Mouse (Mus musculus): ENCODE results near the gene Cabp2. TPM values are rescaled to one million over a fixed set of nuclear protein-coding genes. Genes with fewer than 3 reads are reported as not detected.

Gene Cabp2
- polyA plus RNA-seq, 1 experiment: not detected

DNA sequence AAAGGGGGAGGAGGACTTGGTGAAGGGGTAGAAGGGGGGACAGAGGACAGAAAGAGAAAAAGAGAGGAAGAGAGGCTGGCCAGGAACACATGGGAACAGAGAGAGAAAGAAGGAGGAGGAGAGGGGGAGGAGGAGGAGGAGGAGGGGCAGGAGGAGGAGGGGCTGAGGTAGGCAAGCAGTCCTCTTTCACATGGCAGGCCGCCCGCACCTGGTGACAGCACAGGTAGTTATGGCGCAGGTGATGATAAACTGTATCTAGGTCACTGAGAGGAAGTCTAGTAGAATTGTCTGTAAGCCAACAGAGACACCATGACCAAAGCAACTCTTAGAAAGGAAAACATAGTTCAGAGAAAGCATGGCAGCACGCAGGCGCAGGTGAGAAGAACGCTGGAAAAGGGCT, 10.0 kb upstream of the Cabp2 start:
- Histone ChIP-seq H3K9me3 (replicated peaks; ENCODE audit: control insufficient read depth, insufficient read depth, low read length, poor library complexity, severe bottlenecking) (0 out of 2 replicates have a peak, but pooled peaks cover under 1% of the 10 kb centered on the region), H3K4me1 (ENCODE audit: control insufficient read depth, insufficient read depth, low read length) (no peaks in the 10 kb centered on the region), H3K36me3 (ENCODE audit: control insufficient read depth, insufficient read depth, low read length, poor library complexity, severe bottlenecking) (no peaks in the 10 kb centered on the region), H3K9ac (ENCODE audit: low read depth, poor library complexity, severe bottlenecking) (no peak overlapping the region), H3K4me3 (ENCODE audit: low read depth, low read length) (no peak overlapping the region), H3K27me3 (ENCODE audit: control insufficient read depth, insufficient read depth, low read length, poor library complexity, severe bottlenecking) (no peaks in the 10 kb centered on the region), H3K27ac (ENCODE audit: insufficient read depth, low read length) (no peak overlapping the region)
- TF ChIP-seq CTCF (IDR thresholded peaks at IDR 0.05; ENCODE audit: low read depth, low read length): no peak
- no peak for TF ChIP-seq EP300 (IDR thresholded peaks at IDR 0.05; ENCODE audit: insufficient read depth, low read depth, low read length)
- TF ChIP-seq POLR2A (IDR thresholded peaks at IDR 0.05; ENCODE audit: insufficient read depth, low read length): no peak

DNA sequence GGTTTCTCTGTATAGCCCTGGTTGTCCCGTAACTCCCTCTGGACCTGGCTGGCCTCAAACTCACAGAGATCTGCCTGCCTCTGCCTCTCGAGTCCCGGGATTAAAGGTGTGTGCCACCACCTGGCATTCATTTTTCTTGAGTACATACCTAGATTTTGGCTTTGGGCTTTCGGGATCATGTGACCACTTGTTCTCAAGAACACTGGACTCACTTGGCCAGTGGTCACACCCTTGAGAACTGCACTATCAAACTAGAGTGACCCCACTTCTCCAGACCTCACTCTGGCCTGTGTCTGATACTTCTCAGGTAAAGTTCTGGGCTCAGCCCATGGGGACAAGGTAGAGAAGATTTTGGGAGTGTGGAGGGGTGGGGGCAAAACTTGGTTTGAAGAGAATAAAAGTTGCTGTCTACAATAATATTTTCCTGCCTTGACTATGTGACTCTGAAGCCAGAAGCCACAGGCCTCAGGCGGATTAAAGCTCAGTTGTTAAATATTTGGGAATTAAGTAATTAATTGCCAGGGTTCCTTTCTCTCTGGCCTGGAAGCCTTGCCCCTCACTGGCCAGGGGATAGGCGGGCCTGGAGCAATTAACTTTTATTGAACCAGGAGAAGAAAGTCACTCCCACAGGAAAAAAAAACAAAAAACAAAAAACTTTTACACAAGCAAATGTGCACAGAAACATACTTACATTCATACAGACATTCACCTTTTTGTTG, 8.5 kb upstream of the Cabp2 start:
- no peak overlapping the region for H3K4me3 ChIP-seq (ENCODE audit: low read depth, low read length)
- H3K27me3 ChIP-seq (ENCODE audit: control insufficient read depth, insufficient read depth, low read length, poor library complexity, severe bottlenecking): no peaks in the 10 kb centered on the region
- H3K4me1 ChIP-seq (ENCODE audit: control insufficient read depth, insufficient read depth, low read length): no peaks in the 10 kb centered on the region
- H3K27ac ChIP-seq (ENCODE audit: insufficient read depth, low read length): no peak overlapping the region
- no peaks in the 10 kb centered on the region for H3K9me3 ChIP-seq (replicated peaks; ENCODE audit: control insufficient read depth, insufficient read depth, low read length, poor library complexity, severe bottlenecking)
- H3K36me3 ChIP-seq (ENCODE audit: control insufficient read depth, insufficient read depth, low read length, poor library complexity, severe bottlenecking): no peaks in the 10 kb centered on the region
- TF ChIP-seq POLR2A (IDR thresholded peaks at IDR 0.05; ENCODE audit: insufficient read depth, low read length) (no peak), CTCF (IDR thresholded peaks at IDR 0.05; ENCODE audit: low read depth, low read length) (no peak), EP300 (IDR thresholded peaks at IDR 0.05; ENCODE audit: insufficient read depth, low read depth, low read length) (no peak)
- no peak overlapping the region for H3K9ac ChIP-seq (ENCODE audit: low read depth, poor library complexity, severe bottlenecking)

DNA sequence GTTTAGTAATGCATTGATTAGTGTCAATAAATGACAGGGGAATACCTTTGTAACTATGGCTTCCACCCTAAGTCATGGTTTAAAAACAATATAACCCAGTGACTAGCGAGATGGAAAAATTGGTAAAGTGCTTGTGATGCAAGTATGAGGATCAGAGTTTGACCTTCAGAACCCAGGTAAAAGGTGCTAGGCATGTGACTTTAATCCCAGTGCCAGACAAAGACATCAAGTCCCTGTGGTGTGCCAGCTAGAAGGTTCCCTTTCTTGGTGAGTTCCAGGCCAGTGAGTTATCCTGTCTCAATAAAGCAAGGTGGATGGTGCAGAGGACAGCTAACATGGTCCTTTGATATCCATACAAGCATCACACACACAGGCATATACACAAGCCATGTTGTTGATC, 5.8 kb upstream of the Cabp2 start:
- no peak overlapping the region for H3K4me3 ChIP-seq (ENCODE audit: low read depth, low read length)
- H3K27ac ChIP-seq (ENCODE audit: insufficient read depth, low read length): no peak overlapping the region
- TF ChIP-seq POLR2A (IDR thresholded peaks at IDR 0.05; ENCODE audit: insufficient read depth, low read length) (no peak), EP300 (IDR thresholded peaks at IDR 0.05; ENCODE audit: insufficient read depth, low read depth, low read length) (no peak), CTCF (IDR thresholded peaks at IDR 0.05; ENCODE audit: low read depth, low read length) (no peak)
- no peak overlapping the region for H3K9ac ChIP-seq (ENCODE audit: low read depth, poor library complexity, severe bottlenecking)
- H3K4me1 ChIP-seq (ENCODE audit: control insufficient read depth, insufficient read depth, low read length): no peaks in the 10 kb centered on the region
- no peaks in the 10 kb centered on the region for H3K9me3 ChIP-seq (replicated peaks; ENCODE audit: control insufficient read depth, insufficient read depth, low read length, poor library complexity, severe bottlenecking)
- no peaks in the 10 kb centered on the region for H3K27me3 ChIP-seq (ENCODE audit: control insufficient read depth, insufficient read depth, low read length, poor library complexity, severe bottlenecking)
- H3K36me3 ChIP-seq (ENCODE audit: control insufficient read depth, insufficient read depth, low read length, poor library complexity, severe bottlenecking): no peaks in the 10 kb centered on the region

DNA sequence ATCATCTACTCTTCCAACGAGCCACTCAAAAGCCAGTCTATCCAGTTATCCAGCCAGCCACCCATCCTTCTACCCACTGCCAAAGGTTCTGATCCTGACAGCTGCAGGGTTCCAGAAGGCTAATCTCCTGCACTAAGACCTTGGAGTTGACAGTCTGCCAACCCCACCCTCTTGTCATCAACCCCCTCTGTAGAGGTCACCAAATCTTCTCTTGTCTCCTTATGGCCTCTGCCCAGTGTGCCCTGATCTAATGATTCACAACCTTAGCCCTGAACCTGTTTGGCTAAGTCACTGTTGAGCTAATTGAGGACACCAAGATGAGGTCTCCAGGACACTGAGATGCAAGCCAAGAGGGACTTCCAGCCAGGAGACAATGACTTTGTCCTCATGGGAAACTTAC, 1.8 kb upstream of the Cabp2 start:
- Histone ChIP-seq H3K9ac (ENCODE audit: low read depth, poor library complexity, severe bottlenecking) (no peak overlapping the region), H3K4me1 (ENCODE audit: control insufficient read depth, insufficient read depth, low read length) (no peaks in the 10 kb centered on the region), H3K27me3 (ENCODE audit: control insufficient read depth, insufficient read depth, low read length, poor library complexity, severe bottlenecking) (no peaks in the 10 kb centered on the region), H3K27ac (ENCODE audit: insufficient read depth, low read length) (no peak overlapping the region), H3K9me3 (replicated peaks; ENCODE audit: control insufficient read depth, insufficient read depth, low read length, poor library complexity, severe bottlenecking) (no peaks in the 10 kb centered on the region), H3K36me3 (ENCODE audit: control insufficient read depth, insufficient read depth, low read length, poor library complexity, severe bottlenecking) (no peaks in the 10 kb centered on the region), H3K4me3 (ENCODE audit: low read depth, low read length) (no peak overlapping the region)
- no peak for TF ChIP-seq POLR2A (IDR thresholded peaks at IDR 0.05; ENCODE audit: insufficient read depth, low read length)
- no peak for TF ChIP-seq CTCF (IDR thresholded peaks at IDR 0.05; ENCODE audit: low read depth, low read length)
- TF ChIP-seq EP300 (IDR thresholded peaks at IDR 0.05; ENCODE audit: insufficient read depth, low read depth, low read length): no peak

DNA sequence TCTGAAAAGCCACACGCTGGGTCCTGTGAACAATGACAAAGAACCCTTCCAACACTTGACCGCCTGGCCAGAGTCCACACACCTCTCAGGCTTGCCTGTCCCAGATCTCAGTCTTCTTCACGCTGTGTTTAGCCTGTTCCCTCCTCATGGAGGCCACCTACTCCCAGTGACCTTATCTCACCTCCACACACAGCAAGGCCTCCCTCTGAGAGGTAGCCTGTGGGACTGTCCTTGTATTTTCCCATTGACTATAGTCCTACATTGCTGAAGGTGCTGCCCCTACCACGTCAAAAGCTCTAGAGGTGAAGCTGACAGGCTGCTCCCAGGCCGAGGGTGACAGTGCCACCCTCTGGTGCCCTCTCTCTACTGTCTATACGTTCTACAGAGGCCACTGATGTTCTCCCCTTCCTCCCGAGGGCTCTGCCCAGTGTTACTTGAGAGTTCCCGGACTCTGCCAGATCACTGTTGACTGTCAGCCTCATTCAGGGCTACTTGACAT, 818 bp upstream of the Cabp2 start:
- no peaks in the 10 kb centered on the region for H3K9me3 ChIP-seq (replicated peaks; ENCODE audit: control insufficient read depth, insufficient read depth, low read length, poor library complexity, severe bottlenecking)

DNA sequence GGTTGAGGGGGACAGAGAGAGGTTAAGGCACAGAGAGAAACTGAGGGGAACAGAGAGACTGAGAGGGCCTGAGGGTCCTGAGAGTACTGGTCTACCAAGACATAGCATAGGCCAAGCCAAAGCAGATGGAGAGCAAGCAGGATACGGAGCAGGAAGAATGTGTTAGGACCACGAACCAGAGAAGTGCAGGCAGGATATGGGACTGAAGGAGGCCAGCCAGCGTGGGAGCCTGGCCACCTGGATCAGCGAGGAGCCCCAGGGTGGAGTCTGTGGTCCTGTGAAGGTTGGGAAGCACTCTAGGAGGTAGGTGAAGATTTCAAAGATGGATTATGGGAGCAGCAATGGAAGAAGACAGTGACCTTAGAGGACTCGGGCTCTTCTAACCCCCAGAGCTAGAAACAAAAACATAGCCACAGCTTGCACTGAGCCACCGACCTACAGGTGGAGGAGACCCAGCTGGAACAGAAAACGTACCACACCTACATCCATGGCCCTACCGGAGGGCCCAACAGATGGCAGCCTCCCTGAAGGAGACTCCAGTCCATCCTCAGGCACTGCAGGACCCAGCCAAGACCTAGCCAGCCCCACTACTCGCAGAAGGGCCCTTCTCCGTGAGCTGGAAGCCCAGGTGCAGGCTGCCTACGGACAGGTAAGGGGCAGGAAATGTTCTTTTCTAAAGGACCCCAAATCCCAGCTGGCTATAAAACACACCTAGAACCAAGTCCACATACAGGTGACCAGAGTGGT, 1.0 kb downstream of the Cabp2 start:
- H3K4me1 ChIP-seq (ENCODE audit: control insufficient read depth, insufficient read depth, low read length): no peaks in the 10 kb centered on the region
- H3K9ac ChIP-seq (ENCODE audit: low read depth, poor library complexity, severe bottlenecking): no peak overlapping the region
- H3K4me3 ChIP-seq (ENCODE audit: low read depth, low read length): no peak overlapping the region
- H3K36me3 ChIP-seq (ENCODE audit: control insufficient read depth, insufficient read depth, low read length, poor library complexity, severe bottlenecking): no peaks in the 10 kb centered on the region
- H3K27ac ChIP-seq (ENCODE audit: insufficient read depth, low read length): no peak overlapping the region
- no peaks in the 10 kb centered on the region for H3K27me3 ChIP-seq (ENCODE audit: control insufficient read depth, insufficient read depth, low read length, poor library complexity, severe bottlenecking)
- H3K9me3 ChIP-seq (replicated peaks; ENCODE audit: control insufficient read depth, insufficient read depth, low read length, poor library complexity, severe bottlenecking): no peaks in the 10 kb centered on the region
- TF ChIP-seq EP300 (IDR thresholded peaks at IDR 0.05; ENCODE audit: insufficient read depth, low read depth, low read length) (no peak), CTCF (IDR thresholded peaks at IDR 0.05; ENCODE audit: low read depth, low read length) (no peak), POLR2A (IDR thresholded peaks at IDR 0.05; ENCODE audit: insufficient read depth, low read length) (no peak)

More for the DNA sequence above, 818 bp upstream of the Cabp2 start:
- Histone ChIP-seq H3K9ac (ENCODE audit: low read depth, poor library complexity, severe bottlenecking) (no peak overlapping the region), H3K27ac (ENCODE audit: insufficient read depth, low read length) (no peak overlapping the region), H3K27me3 (ENCODE audit: control insufficient read depth, insufficient read depth, low read length, poor library complexity, severe bottlenecking) (no peaks in the 10 kb centered on the region), H3K4me3 (ENCODE audit: low read depth, low read length) (no peak overlapping the region), H3K36me3 (ENCODE audit: control insufficient read depth, insufficient read depth, low read length, poor library complexity, severe bottlenecking) (no peaks in the 10 kb centered on the region), H3K4me1 (ENCODE audit: control insufficient read depth, insufficient read depth, low read length) (no peaks in the 10 kb centered on the region)
- no peak for TF ChIP-seq CTCF (IDR thresholded peaks at IDR 0.05; ENCODE audit: low read depth, low read length)
- no peak for TF ChIP-seq POLR2A (IDR thresholded peaks at IDR 0.05; ENCODE audit: insufficient read depth, low read length)
- no peak for TF ChIP-seq EP300 (IDR thresholded peaks at IDR 0.05; ENCODE audit: insufficient read depth, low read depth, low read length)
